Mouse (Mus musculus) G1E (cell line): Measurements from ENCODE around the gene Sfxn1. TPM values are rescaled to one million over a fixed set of nuclear protein-coding genes. Genes with fewer than 3 reads are reported as not detected.

Source experiments
- ATAC-seq: 2 replicates; pipeline ENCODE4 v1.8.0; 2016; ENCODE audit warnings: mild to moderate bottlenecking; ENCODE audit not compliant: insufficient number of reproducible peaks, poor library complexity, low FRiP score, severe bottlenecking; ENCODE audit errors: extremely low read depth
- DNase-seq: peaks from one replicate; pipeline ENCODE4 v3.0.0; 2012; ENCODE audit warnings: low spot score
- H3K27me3 ChIP-seq: 2 replicates; pipeline ENCODE4 v1.6.1; 2012; ENCODE audit warnings: mild to moderate bottlenecking, low read length, inconsistent platforms; ENCODE audit not compliant: insufficient read depth
- H3K36me3 ChIP-seq: replicated peaks from 2 replicates; pipeline ENCODE3; 2012; ENCODE audit warnings: mild to moderate bottlenecking, inconsistent platforms
- H3K4me1 ChIP-seq: 2 replicates; pipeline ENCODE4 v1.6.1; 2012; ENCODE audit warnings: low read depth, low read length, inconsistent platforms, mixed read lengths; ENCODE audit not compliant: insufficient read depth
- H3K4me3 ChIP-seq: 2 replicates; pipeline ENCODE4 v1.5.1; 2012; ENCODE audit warnings: low read depth, mild to moderate bottlenecking, inconsistent platforms, low read length, moderate library complexity, mixed read lengths
- H3K9me3 ChIP-seq: replicated peaks from 2 replicates; pipeline ENCODE4 v1.6.1; 2012; ENCODE audit warnings: inconsistent platforms
- CTCF ChIP-seq: IDR thresholded peaks from 2 replicates; pipeline ENCODE4 v1.5.1; 2012; ENCODE audit warnings: low read depth, low read length, inconsistent platforms, mixed read lengths
- GATA1 ChIP-seq: IDR thresholded peaks from 2 replicates; pipeline ENCODE4 v1.6.1; 2012; ENCODE audit warnings: borderline replicate concordance, low read length, inconsistent platforms, mixed read lengths
- GATA2 ChIP-seq: IDR thresholded peaks from 2 replicates; pipeline ENCODE4 v1.6.1; 2012; ENCODE audit warnings: low read depth, low read length, inconsistent platforms, borderline replicate concordance
- POLR2AphosphoS5 ChIP-seq: IDR thresholded peaks from 2 replicates; pipeline ENCODE4 v1.6.1; 2012; ENCODE audit warnings: low read depth, low read length, inconsistent platforms; ENCODE audit not compliant: insufficient replicate concordance
- TAL1 ChIP-seq: conservative IDR thresholded peaks from 2 replicates; pipeline ENCODE4 v1.6.1; 2012; ENCODE audit warnings: low read depth, low read length, inconsistent platforms, mixed read lengths
- polyA plus RNA-seq: library from polyadenylated mRNA; stranded (reverse); fragments of >175 nt; gene quantifications from 2 replicates; pipeline ENCODE4 v1.2.3, GENCODE M21; 2012
- total RNA-seq, 2 experiments: library from RNA; stranded (forward) in 1 of 2; stranded (reverse) in 1 of 2; fragments of 200-1000 nt in 1 of 2; fragments of >200 nt in 1 of 2; fragmentation: Nextera tagmentation in 1 of 2; gene quantifications; 2 replicates each; pipeline ENCODE4 v1.2.3; 2014 to 2017

Sfxn1 gene
- total and polyA plus RNA-seq, 3 experiments: 27.8 to 150 (median 89.2) TPM

GRCm38 (mm10) chr13:54073491-54073890, 1.8 kb downstream of the Sfxn1 start:
- Histone ChIP-seq H3K4me1 (peaks cover 36% of the 10 kb centered on the region), H3K4me3 (no peak overlapping the region; the same call in 1 of the 2 replicates), H3K27me3 (peaks cover 4% of the 10 kb centered on the region), H3K9me3 (no peaks in the 10 kb centered on the region), H3K36me3 (peaks cover 40% of the 10 kb centered on the region)
- TF ChIP-seq POLR2AphosphoS5 (no peak), TAL1 (no peak), GATA1 (no peak)
- ATAC-seq (no peak), DNase-seq (no peak)

DNA sequence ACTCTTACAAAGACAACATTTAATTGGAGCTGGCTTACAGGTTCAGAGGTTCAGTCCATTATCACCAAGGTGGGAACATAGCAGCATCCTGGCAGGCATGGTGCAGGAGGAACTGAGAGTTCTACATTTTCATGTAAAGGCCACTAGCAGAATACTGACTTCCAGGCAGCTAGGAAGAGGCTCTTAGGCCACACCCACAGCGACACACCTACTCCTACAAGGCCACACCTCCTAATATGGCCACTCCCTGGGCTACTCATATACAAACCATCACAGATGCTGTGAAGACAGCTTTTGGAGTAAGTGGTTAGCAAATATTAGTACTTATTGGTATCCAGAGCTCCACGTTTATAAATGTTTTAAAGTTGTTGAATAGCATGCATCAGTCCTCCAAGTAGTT, 3.7 kb downstream of the Sfxn1 start:
- ATAC-seq (no peak), DNase-seq (no peak)
- TF ChIP-seq POLR2AphosphoS5 (no peak), TAL1 (no peak), GATA2 (no peak), CTCF (no peak), GATA1 (no peak)
- peaks cover 59% of the 10 kb centered on the region for H3K36me3 ChIP-seq
- H3K27me3 ChIP-seq: no peaks in the 10 kb centered on the region
- no peak overlapping the region for H3K4me3 ChIP-seq
- H3K9me3 ChIP-seq: no peaks in the 10 kb centered on the region
- peaks cover 46% of the 10 kb centered on the region for H3K4me1 ChIP-seq

- Histone ChIP-seq H3K27me3 (no peaks in the 10 kb centered on the region), H3K4me1 (peaks cover 46% of the 10 kb centered on the region), H3K4me3 (no peak overlapping the region), H3K36me3 (peaks cover 65% of the 10 kb centered on the region), H3K9me3 (no peaks in the 10 kb centered on the region)
- TF ChIP-seq GATA1: no peak
- no peak for TF ChIP-seq CTCF
- no peak for TF ChIP-seq POLR2AphosphoS5
- no peak for TF ChIP-seq GATA2
- TF ChIP-seq TAL1: no peak
- DNase-seq (no peak), ATAC-seq (no peak)
Measured at GRCm38 (mm10) chr13:54076051-54076450, 4.4 kb downstream of the Sfxn1 start.

DNA sequence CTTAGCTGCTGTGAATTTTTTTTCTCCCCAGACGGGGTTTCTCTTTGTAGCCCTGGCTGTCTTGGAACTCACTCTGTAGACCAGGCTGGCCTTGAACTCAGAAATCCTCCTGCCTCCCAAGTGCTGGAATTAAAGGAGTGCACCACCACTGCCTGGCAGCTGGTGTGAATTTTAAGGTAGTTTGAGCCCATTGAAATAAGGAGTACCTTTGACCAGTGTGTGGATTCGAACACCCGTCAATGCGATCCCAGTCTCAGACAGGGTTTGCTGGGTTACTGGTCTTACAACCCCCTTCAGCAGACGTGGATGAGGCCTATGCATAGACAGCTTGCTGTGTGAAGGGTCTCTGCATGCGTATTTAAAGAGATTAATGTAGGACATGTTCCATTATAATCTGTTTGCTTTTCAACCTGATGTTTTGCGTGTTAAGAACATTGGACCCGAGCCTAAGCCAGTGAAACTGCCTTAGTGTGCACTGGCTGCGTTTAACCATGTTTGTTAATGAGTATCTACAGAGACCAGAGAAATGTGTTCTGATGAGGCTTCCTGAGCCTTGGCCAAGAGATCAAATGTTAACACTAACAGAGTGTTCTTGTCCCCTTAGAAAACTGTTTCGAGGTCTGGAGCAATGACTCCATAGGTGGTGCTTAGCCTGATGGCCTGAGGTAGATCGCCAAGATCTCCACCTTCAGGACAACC, 5.2 kb downstream of the Sfxn1 start:
- H3K9me3 ChIP-seq: no peaks in the 10 kb centered on the region
- ATAC-seq (no peak), DNase-seq (no peak)
- H3K4me3 ChIP-seq: no peak overlapping the region
- peaks cover 46% of the 10 kb centered on the region for H3K4me1 ChIP-seq
- H3K27me3 ChIP-seq: no peaks in the 10 kb centered on the region
- TF ChIP-seq GATA2 (no peak), POLR2AphosphoS5 (no peak), GATA1 (no peak), CTCF (no peak)
- peaks cover 71% of the 10 kb centered on the region for H3K36me3 ChIP-seq

GRCm38 (mm10) chr13:54077470-54078174, 6.0 kb downstream of the Sfxn1 start:
- H3K9me3 ChIP-seq: no peaks in the 10 kb centered on the region
- DNase-seq (no peak), ATAC-seq (no peak)
- no peaks in the 10 kb centered on the region for H3K27me3 ChIP-seq
- TF ChIP-seq TAL1: no peak
- no peak for TF ChIP-seq POLR2AphosphoS5
- no peak for TF ChIP-seq CTCF
- no peak for TF ChIP-seq GATA1
- no peak for TF ChIP-seq GATA2
- peaks cover 77% of the 10 kb centered on the region for H3K36me3 ChIP-seq
- no peak overlapping the region for H3K4me3 ChIP-seq
- peaks cover 44% of the 10 kb centered on the region for H3K4me1 ChIP-seq

DNA sequence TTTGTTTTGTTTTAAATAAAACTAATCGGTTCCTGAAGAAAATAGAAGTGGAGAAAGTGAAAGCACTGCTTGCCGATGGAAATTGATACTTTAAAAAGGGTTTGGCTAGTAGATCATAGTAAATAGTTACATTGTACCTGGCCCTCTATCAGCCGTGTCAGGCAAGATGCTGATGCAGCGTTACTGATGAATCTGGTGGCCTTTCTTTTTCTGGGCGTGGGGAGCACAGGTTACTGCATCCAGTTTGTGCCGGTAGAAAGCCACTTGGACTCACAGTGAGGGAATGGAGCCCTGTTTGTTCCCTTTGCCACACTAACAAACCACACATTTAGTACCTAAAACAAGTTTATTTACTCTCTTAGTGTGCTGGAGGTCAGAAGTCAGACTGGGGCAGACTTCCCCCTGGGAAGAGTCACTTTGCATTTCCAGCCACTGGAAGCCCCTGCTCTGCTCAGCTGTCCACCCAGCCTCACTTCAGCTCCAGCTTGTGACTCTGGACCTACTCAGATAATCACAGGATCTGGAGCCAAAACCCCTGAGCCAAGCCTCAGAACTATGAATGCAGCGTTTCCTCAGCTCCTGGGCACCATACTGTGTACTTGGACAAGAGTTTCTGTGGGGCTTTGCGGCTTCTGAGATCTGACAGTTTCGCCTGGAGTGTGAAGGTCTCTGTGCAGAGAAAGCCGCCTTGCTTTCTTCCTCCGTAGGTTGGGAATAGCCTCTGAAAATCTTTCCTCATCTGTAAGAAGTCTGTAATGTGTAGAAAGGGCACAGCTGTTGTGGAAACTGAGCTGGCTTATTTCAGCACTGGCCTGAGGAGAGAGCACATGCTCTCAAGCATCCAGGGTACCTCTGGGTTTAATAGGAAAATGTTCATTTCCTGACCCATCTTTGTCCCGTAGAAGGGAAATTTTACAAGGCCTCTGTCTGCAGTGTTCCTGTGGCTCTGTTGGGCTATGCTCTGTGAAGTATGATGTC, 8.4 kb downstream of the Sfxn1 start:
- ATAC-seq: no peak
- Histone ChIP-seq H3K4me1 (peaks cover 28% of the 10 kb centered on the region), H3K36me3 (peaks cover 90% of the 10 kb centered on the region)

More for the DNA sequence above, 8.4 kb downstream of the Sfxn1 start:
- H3K4me3 ChIP-seq: no peak overlapping the region
- no peaks in the 10 kb centered on the region for H3K9me3 ChIP-seq
- H3K27me3 ChIP-seq: no peaks in the 10 kb centered on the region
- DNase-seq: no peak
- no peak for TF ChIP-seq POLR2AphosphoS5
- no peak for TF ChIP-seq GATA1
- TF ChIP-seq CTCF: no peak
- TF ChIP-seq GATA2: no peak
- no peak for TF ChIP-seq TAL1
